Mouse (Mus musculus): ENCODE results near the gene Camta1.

The Camta1 gene

DNA sequence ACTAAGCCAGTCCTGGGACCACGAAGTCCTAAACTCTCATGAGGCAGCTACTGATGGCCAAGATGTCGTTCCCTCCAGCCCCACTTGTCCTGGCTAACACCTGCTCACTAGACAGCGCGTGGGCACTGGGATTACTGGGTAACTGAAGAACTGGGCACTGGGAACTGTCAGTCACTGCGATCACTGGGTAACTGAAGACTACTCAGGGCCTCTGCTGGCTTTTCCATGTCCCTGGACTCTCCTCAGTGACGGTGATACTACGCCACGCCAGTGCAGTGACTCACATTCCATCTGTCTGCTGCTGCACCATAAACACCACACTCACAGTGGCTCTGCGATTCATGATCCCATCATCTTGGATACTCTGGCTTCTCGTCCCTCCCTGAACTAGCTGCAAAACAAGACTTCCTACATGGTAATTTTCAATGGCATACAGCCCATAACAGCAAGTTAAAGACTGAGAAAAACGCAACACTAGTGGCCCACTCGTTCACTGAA is 81.7 kb downstream of the Camta1 start:
- DNase-seq (ENCODE audit: low spot score in 2 of 2), result no peak

DNA sequence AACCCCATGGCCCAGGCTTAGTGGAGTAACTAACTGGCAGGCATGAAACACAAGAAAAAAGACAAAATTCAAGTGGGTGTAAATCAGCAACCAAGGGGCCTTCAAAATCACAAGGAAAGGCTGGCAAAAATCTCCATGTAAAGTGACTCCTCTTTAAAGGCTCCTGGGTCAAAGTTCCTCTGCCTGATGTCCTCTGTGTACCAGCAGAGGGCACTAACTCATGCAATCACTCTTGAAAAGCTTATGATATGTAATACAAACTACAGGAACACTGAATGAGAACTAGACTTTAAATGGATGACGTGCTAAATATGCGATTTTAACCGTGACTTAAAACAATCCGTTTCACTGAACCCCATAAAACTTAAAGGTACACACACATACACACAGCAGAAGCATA is 83.2 kb downstream of the Camta1 start:
- DNase-seq (ENCODE audit: low spot score in 2 of 2), result no peak

DNA sequence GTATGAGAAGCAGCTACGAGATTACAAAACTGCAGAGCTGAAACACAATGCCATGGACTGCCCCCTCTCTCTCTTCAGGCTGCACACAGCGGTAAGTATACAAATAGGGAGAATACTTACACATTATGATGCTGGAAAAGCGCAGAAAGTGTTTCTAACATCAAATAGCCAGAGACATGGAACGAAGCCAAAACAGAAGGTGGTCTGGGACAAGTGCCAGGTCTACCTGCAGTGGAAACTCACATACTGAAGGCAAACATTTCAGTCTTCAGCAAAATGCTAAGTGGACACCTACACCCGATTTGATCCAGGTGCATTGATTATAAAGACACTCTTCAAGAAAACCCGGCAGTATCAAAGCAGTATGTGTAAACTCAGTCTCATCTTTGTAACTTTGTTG is 84.2 kb downstream of the Camta1 start:
- no peak for DNase-seq (ENCODE audit: low spot score in 2 of 2)

DNA sequence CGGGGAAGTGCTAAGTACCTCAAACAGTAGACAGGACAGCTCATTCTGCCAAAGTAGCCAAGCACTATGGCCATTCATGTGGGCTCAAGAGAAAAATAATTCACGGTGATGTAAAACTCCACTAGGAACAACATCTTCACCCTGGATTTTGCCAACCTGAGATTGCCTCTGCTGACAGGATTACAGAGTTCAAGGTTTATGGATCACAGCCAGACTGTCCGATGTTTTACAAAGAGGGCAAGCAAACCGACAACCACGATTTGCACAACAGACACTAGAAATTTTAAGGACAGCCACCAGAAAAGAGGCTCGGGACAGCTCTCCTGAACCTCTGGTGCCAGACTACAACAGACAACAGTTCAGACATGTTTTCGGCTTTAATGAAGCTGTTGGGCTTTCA is 86.2 kb downstream of the Camta1 start:
- DNase-seq (ENCODE audit: low spot score in 2 of 2), result no peak

DNA sequence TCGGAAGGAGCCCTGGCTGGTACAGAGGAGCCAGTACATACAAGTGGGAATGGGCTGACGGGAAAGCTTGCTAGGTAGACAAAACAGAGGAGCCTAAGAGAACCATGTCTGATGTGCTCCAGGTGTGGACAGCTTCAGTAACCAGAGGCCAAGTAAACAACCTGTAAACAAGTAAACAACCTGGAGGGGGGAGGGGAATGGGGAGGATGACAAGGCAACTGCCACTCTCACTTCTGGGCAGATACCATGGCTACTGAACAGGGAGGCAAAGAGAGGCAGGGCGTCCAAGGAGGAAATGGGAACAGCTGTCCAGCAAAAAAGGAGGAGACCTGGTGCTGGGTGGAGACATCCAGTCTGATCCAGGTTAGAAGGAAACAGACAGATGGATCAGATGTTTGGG is 88.0 kb downstream of the Camta1 start:
- DNase-seq (ENCODE audit: low spot score in 2 of 2), result no peak

DNA sequence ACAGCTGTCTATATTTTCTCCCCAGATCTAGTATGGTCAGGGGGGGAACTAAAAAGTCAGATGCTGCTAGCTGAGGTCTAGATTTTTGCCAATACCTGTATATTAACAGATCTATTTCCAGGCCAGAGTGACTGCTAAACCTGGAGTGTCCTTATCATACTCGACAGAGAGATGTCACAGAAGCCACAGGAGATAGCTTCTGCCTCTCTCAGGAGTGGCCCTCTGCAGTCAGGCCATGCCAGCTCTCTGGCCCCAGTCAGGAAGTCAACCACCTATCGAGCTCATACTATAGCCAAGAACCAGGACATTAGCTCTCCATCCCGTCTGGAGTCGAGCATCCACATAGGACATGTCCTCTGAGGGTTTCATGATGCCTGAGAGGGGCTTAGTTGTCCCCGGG is 88.7 kb downstream of the Camta1 start:
- DNase-seq (ENCODE audit: low spot score in 2 of 2), result no peak

DNA sequence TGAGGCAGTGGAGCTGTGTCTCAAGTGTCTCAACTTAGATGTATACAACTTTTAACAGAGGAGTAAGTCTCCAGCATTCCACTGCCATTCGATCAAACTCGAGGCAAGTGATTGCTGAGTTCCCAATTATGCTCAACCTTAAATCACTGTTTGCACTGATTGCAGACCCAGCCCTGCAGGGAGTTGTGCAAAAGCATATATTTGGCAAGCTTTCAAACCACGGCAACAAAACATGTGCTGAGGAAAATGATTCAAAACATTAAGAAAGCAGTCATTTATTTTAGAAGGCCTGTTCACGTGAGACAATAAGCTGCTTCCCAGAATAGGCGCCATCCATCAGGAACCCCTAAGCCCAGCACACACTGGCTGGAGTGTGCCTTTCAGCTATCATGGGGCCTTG is 91.0 kb downstream of the Camta1 start:
- no peak for DNase-seq (ENCODE audit: low spot score in 2 of 2)

DNA sequence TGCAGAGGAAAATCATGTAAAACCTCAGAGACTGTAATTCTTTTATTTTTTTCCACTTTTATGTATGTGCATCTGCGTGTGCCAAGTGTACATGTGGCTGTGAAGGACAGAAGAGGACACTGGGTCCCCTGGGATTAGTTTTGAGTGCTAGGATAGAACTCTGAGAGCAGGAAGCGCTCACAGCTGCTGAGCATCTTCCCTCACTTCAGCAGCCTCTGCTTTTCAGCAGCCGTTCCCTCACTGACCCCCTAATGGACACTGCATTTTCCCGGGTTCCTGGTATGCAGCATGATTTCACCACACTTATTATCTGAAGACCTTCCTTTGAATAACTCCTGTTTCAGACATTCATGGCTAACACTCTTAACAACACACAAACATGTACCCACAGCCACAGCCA is 93.9 kb downstream of the Camta1 start:
- DNase-seq (ENCODE audit: low spot score in 2 of 2), result no peak

DNA sequence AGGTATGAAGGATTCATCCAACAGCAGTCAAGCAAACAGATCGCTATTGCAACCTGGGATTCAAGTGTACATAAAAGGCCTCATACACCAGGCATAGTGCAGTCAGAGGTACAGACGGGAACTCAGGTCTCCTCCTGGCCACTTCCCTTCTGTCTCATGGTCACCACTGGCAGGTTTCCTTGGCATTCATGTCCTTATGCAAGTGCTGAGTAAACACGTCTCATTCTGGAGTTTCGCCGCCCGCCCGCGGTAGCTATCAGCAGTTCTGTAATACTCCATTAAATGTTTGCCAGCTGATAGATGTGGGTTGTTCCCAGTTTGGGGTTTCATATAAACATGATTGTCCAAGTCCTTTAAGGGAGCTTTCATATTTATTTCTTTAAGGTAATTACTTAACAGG is 94.3 kb downstream of the Camta1 start:
- DNase-seq (ENCODE audit: low spot score in 2 of 2), result no peak

DNA sequence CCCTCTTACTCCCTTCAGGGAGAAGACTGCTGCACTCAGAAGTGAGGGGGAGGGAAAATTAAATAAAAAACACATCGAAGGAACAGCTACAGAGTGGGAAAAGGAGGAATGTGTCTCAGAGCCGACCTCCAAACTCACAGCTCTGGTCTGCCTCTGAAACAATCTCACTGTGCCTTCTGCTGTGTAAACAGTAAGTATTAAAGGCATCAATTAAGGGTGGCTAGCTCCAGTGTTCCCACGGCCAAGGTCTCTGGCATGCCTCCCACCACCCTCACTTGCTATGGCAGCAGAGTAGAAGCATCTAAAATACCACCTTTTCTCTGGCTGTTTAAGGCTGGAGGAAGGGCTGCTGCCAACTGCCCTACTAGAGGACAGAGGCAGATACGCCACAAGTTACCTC is 96.3 kb downstream of the Camta1 start:
- no peak for DNase-seq (ENCODE audit: low spot score in 2 of 2)

DNA sequence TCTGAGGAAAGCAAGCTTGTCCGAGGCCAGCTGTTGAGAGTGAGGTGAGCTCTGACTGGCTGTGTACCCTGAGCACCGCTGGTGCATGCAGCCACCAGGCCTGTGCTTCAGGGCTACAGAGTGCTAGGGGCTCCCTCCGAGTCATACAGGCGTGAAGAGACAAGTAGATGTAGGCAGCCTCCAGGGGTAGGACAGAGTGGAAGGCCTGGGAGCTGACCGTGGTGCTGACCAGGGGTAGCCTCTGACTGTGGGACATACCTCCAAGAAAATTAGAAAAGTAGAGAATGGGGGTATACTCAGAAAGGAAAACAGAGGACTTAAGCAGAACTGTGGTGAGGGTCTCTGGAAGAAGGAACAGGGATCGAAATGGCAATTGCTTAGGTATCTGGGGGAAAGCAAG is 97.7 kb downstream of the Camta1 start:
- no peak for DNase-seq (ENCODE audit: low spot score in 2 of 2)

DNA sequence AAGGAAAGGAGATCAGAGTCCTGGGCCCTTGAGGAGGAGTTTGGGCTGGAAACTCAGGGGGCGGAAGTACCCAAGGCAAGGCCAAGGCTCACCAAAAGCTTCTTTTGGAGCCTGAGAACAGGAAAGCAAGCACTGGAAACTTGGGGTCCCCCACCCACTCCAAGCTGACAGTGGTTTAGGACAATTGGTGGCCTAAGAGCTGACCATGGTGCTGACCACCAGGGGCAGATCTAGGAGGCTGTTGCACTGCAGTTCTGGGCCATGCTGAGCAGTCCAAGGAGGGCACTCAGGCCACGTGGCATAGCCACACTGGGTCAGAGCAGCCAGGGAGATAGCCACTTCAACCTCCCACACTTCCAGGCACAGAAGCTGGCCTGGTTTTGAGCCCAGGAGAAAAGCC is 102.6 kb downstream of the Camta1 start:
- DNase-seq (ENCODE audit: low spot score in 2 of 2), result no peak

DNA sequence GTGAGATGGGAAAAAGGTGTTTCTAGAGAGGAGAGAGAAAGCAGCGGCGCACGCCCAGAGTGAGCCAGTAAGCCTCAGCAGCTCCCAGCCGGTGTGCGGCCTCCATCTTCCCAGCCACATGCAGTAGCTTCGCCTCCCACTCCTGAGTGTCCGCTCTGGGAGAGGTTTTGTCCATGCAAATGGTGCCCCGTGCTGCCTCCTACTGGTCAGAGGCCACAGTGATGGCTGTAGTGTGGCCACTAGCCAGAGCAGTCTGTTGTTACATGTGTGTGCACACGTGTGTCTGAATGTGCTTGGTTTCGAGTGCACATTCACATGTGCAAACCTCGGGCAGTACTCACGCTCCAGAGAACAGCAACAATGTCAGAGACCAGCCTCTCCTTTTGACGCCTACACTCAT is 103.3 kb downstream of the Camta1 start:
- DNase-seq (ENCODE audit: low spot score in 2 of 2), result no peak

DNA sequence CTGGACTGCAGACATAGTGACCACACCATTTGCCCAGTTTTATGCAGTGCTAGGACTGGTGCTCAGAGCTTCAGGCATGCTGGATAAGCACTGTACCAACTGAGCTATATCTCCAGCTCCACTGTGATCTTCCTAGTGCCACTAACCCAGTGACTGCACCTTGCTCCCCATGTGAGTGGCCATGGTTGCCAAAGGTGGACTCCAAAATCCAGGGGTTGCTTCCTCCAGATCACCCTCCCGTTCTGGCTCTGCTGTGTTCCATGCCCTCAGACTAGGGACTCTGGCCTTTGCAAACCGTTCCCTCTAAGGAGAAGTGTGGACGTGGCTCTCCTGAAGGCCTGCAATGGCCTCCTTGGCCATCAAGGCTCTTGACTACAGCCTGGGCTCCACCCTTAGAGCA is 104.4 kb downstream of the Camta1 start:
- no peak for DNase-seq (ENCODE audit: low spot score in 2 of 2)

DNA sequence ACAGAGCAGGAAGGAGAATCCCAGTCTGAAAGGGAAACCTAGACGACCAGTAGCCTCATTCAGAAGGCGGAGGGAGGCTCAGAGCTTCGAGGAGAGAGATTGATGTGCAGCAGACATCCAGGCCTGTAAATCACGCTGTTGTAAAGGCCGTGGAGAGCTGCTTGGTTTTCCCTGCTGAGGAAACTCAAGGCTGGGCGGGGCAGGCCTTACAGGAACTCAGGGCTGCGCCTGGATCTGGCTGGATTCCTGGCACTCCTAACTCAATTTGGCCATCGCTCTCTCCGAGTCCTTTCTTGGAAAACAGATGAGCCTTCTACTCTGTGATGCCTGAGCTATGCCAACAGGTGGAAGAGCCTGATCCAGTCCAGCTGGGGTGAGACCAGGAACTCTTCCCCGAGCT is 105.3 kb downstream of the Camta1 start:
- no peak for DNase-seq (ENCODE audit: low spot score in 2 of 2)

DNA sequence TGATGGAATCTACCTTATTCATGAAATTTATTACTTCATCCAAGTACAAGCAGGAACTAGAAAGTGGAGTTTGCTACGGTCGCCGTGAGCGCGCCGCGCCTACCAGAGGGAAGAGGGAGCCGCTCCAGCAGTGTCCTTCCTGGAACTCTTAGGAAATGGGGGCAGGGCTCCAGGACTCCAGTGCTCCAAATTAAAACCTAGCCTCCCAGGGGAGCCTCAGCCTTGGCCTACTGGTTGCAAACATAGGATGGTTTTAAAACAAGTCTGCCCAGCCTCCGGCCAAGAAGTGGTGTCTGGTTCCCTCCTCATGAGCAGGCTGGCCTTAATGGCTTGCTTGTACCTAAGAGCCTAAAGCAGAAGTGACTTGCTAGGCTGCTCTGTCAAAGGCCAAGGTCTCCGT is 108.4 kb downstream of the Camta1 start:
- no peak for DNase-seq (ENCODE audit: low spot score in 2 of 2)

DNA sequence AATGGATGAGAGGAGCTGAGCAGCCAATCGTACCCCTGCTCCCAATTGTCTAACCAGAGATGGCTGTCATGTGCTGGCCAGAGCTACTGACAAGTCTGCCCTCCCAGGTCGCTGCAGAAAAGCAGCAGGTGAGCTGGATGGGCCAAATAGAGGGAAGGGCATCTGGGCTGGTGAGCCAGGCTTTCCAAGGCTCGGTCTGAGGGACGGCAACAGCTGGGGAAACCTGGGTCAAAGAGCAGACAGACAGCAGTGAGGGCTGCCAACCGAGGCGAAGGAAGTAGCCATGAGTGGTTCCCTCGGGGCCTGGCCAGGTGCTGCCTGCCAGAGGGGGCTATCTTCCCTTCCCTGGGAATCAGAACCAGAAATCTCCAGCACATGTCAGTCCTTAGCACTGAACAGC is 109.1 kb downstream of the Camta1 start:
- no peak for DNase-seq (ENCODE audit: low spot score in 2 of 2)

DNA sequence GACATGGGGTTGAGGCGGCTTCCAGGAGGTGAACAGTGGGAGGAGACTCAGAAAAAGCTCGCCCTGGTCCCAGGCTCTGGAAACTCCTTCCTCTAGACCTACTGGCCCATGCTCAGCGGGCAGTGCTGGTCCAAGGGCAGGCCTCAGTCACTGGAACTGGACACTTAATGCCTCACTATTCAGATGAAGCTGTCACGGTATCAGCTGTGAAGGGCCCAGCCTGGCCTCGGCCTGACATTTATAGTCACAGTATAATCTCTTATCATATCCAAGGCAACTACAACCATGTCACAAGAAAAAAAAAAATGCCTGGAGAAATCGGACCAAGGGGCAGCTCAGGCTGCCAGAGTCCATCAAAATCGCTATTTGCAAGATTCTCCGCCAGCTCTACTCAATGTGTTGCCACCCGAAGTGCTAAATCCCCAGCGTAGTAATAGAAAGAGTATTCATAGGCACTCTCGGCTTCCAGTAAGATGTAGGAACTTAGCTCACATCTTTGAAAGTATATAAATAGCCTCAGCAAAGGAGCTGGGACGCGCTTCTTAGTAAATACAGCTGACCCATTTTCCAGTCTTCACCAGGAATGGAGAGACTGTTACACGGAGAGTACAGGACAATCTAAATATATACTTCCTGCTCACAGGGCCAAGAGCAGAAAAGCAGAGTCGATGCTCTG is 110.3 kb downstream of the Camta1 start:
- DNase-seq (ENCODE audit: low spot score in 2 of 2), result no peak

DNA sequence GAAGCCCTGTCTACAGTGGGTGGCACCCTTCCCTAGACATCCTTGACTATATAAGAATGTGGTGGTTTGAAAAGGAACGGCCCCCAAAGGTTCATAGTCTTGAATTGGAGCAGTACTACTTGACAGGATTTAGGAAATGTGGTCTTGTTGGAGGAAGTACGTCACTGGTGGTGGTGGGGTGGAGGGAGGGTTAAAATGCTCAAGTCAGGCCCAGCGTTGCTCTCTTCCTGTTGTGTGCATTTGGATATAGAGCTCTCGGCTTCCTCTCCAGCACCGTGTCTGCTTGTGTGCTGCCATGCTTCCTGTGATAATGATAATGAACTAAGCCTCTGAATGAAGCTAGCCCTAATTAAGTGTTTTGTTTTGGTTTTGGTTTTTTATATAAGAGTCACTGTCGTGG is 114.0 kb downstream of the Camta1 start:
- no peak for DNase-seq (ENCODE audit: low spot score in 2 of 2)

DNA sequence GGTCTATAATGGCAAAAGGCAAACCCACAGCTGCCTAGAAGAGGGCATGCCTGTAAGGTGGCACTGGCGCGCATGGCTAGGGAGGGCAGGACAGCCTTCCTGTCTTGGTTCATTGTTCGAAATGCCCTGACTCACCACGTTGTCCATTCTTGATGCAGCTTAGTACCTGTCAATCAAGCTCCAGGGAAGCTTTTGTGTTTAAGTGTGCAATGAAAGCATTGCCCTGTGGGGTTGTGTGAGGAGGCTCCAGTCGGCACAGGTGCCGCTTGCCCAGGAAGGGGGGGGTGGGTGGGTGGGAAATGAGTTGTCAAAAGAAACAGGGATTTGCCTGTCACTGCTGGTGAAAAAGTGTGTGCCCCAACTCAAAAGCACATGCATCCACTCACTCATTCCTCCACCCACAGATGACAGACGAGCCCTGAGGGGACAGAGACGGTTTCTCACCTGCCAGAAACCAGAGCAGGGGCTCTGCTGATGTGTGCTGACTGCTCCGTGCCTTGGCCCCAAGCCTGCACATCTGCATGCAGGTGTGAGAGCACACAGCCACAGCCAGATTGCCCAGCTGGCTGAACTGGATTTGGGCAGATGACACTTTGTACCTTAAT is 115.6 kb downstream of the Camta1 start:
- DNase-seq (ENCODE audit: low spot score in 2 of 2), result no peak

DNA sequence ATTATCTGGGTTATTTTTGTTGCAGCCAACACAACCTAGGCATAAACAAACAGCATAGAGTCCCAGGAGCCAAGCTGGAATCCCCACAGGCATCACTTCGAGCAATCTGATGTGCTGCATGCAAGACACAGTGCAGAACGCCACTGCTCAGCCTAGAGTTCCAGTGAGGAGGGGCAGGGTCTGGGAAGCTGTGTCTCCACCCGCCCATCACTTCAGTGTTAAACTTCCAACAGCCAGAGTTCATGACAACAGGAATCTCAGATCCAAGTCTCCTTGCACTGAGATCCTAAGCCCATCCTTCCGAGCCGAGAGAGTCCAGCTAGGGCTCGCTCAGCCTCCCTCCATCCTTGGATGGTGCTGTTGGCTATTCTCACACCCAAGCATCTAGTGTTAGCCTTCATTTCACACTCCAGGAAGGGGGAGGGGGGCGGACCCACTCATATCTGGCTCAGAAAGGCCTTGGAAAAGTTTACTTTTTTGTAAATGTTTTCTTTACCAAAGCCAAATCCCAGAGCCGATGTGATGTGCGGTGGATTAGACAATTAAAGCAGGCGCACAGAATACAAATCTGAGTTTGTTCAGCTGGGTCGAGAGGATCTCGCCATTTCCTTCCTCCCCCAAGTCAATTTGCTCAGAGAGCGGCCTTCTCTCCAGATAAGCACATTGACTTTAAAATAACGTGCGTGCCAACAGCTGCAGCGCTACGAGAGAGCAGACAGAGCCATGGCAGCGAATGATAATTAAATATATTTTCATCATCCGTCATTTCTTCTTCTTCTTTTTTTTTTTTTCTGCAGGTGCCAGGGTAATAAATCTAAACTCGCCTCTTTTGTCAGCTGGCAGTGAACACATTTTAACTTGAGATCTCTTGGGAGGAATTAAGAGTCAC is 120.2 kb downstream of the Camta1 start:
- DNase-seq (ENCODE audit: low spot score in 2 of 2), result peak in 1 of 2 experiments; percentile 20

DNA sequence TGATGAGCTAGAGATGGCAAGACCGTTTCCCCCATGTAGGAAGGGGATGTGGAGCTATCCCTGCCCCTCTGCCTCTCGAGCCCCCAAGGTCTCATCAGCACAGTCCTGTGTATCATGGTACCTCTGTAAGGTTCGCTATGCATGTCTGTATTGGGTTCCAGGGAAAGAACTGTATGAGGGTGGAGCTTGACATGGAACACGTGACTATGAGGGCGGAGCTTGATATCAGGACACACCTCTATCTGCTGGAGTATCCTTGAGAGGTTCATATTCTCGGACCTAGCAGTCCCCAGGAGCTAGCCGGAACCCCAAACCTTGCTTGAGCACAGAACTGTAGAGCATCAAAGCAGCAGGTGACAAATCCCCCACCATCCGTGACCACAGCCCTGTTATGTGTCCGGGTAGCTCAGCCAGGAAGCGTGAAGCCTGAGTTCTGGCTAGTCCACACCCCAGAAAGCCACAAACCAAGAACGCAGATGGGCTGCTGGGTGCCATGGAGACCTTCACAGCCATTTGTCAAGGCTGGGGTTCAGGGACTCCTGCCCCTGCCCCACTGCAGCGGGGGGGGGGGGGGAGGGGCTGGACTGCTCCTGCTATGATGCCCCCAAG is 122.2 kb downstream of the Camta1 start:
- DNase-seq (ENCODE audit: low spot score in 2 of 2), result no peak
